Mouse (Mus musculus): Measurements from ENCODE around the gene Pacrg.

DNA sequence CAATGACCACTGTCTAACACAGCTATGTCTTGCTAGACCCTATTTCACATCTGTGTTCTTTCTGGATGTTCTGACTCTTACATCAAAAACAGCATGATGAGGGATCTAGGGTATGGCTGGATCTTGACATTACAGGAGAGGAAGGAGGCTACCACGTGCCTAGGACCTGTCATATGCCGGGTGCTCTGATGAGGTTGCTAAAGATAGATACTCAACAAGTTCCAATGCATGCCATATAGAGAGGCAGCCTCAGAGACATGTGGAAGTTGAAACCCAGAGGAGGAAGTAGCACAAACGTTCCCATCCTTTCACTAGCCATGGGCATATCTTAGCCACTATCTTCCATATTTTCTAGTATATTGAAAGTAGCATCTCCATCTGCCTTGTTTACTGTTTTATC is 115.3 kb downstream of the Pacrg start:
- TF ChIP-seq POLR2A (IDR thresholded peaks at IDR 0.05; ENCODE audit: extremely low read depth, insufficient read depth, low read length) (no peak), CTCF (IDR thresholded peaks at IDR 0.05; ENCODE audit: extremely low read depth, insufficient read depth, low read length) (no peak)
